Mouse (Mus musculus) testis, postnatal 14 days (tissue): Measurements from ENCODE around the gene Alox5.

ENCODE experiments used
- DNase-seq: peaks from one replicate; pipeline ENCODE4 v3.0.0; 2021; ENCODE audit warnings: low spot score

The Alox5 gene

GRCm38 (mm10) chr6:116385194-116386044, 75.6 kb downstream of the Alox5 start:
- DNase-seq, result no peak

- no peak for DNase-seq
Measured at GRCm38 (mm10) chr6:116383582-116383981, 77.4 kb downstream of the Alox5 start.

- DNase-seq, result no peak
Measured at GRCm38 (mm10) chr6:116381605-116382004, 79.4 kb downstream of the Alox5 start.

- DNase-seq, result no peak
Measured at GRCm38 (mm10) chr6:116380157-116380556, 80.8 kb downstream of the Alox5 start.

GRCm38 (mm10) chr6:116378892-116379291, 82.1 kb downstream of the Alox5 start:
- DNase-seq, result no peak

- DNase-seq, result no peak
Measured at GRCm38 (mm10) chr6:116374618-116375017, 86.4 kb downstream of the Alox5 start.

GRCm38 (mm10) chr6:116374136-116374535, 86.8 kb downstream of the Alox5 start:
- DNase-seq, result no peak

GRCm38 (mm10) chr6:116371500-116371899, 89.5 kb downstream of the Alox5 start:
- DNase-seq, result no peak

GRCm38 (mm10) chr6:116370216-116370976, 90.6 kb downstream of the Alox5 start:
- no peak for DNase-seq

GRCm38 (mm10) chr6:116369811-116370210, 91.2 kb downstream of the Alox5 start:
- no peak for DNase-seq

- DNase-seq, result no peak
Measured at GRCm38 (mm10) chr6:116367971-116368370, 93.0 kb downstream of the Alox5 start.

GRCm38 (mm10) chr6:116361993-116362392, 99.0 kb downstream of the Alox5 start:
- no peak for DNase-seq

- DNase-seq, result no peak
Measured at GRCm38 (mm10) chr6:116361463-116361862, 99.5 kb downstream of the Alox5 start.
